Mouse (Mus musculus) right cerebral cortex, postnatal 14 days (tissue): Measurements from ENCODE around the gene Ager.

Source experiments
- DNase-seq: peaks from one replicate; pipeline ENCODE4 v3.0.0; 2022

Gene Ager

GRCm38 (mm10) chr17:34635671-34636070 lies 38.0 kb downstream of the Ager start:
- DNase-seq = no peak

DNA sequence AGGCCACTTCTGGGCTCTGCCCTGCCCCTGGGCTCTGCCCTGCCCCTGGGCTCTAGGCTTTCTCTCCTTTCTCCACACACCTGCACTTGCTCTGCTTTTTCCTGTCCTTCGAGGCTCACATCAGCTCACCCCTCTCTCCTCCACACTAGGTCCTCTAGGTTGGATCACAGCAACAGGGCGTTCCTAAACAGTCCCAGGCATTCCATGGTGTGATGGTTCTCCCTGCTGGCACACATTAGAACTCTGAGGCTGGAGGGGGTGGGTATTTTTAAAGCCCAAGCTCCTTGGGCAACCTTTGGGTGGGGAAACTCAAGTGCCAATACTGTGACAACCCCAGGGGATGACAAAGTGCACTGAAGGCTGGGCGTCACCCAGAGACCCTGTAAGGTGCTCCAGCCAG lies 39.8 kb downstream of the Ager start:
- DNase-seq = no peak

- no peak for DNase-seq
These were observed 42.0 kb downstream of the Ager start for GRCm38 (mm10) chr17:34639461-34640255.

GRCm38 (mm10) chr17:34640778-34641601 lies 43.3 kb downstream of the Ager start:
- peak; percentile 21 for DNase-seq

DNA sequence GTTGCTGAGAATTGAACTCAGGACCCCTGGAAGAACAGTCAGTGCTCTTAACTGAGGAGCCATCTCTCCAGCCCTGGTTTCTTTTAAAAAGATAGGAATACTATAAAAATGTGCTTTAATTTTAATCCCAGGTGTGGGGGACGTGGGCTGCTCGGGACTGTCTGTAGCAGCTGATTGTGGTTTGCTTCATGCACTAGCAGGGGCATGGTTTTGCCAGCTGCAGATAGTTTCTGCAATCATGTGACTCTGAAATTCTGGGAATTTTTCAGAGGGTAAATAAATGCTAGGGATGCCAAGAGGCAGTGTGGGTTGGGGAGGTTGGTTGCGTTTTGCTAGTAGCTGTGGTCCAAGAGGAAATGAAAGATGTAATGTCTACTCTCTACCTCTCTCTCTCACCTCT lies 44.3 kb downstream of the Ager start:
- no peak for DNase-seq

DNA sequence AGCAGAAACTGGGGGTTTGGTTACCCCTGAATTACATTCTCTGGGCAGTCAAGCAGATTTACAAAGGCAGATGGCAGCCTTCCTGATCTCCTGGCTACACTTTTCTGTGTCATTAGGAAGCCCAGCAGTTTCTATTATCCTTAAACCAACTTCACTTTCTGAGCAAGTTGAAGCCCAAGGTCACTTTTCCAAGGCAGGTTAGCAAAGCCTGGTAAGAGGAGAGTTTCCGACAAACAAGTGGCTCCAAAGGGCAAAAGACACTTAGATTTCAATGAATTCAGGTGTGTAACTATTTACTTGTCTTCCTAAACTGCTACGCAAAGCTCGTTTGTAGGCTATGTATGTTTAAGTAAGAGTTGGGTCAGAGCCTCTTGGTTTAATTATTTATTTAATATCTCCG lies 45.7 kb downstream of the Ager start:
- no peak for DNase-seq

DNA sequence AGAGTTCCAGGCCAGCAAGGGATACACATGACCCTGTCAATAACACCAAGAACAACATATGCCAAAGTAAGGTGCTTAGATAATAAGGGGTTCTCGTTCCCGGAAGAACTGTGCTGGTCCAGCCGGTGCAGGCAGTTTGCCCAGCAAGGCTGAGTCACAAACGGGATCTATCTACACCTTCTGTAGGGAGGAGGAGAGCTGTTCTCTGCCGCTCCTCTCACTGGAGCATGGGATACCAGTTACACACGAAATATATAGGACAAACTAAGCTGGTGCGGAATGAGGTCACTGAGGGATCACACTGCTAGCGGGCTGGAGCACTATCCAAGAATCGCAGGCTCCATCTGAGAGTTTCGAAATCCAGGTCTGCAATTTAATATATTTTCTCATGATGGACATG lies 46.3 kb downstream of the Ager start:
- DNase-seq = no peak

GRCm38 (mm10) chr17:34644608-34645007 lies 46.9 kb downstream of the Ager start, which contains the start of gene Fkbpl:
Gene Fkbpl (plus strand): TSS chr17:34644764.
- DNase-seq = peak; percentile 92

- DNase-seq = no peak
These were observed 47.7 kb downstream of the Ager start for GRCm38 (mm10) chr17:34645256-34645829.

- no peak for DNase-seq
These were observed 48.3 kb downstream of the Ager start for GRCm38 (mm10) chr17:34645831-34646511.

DNA sequence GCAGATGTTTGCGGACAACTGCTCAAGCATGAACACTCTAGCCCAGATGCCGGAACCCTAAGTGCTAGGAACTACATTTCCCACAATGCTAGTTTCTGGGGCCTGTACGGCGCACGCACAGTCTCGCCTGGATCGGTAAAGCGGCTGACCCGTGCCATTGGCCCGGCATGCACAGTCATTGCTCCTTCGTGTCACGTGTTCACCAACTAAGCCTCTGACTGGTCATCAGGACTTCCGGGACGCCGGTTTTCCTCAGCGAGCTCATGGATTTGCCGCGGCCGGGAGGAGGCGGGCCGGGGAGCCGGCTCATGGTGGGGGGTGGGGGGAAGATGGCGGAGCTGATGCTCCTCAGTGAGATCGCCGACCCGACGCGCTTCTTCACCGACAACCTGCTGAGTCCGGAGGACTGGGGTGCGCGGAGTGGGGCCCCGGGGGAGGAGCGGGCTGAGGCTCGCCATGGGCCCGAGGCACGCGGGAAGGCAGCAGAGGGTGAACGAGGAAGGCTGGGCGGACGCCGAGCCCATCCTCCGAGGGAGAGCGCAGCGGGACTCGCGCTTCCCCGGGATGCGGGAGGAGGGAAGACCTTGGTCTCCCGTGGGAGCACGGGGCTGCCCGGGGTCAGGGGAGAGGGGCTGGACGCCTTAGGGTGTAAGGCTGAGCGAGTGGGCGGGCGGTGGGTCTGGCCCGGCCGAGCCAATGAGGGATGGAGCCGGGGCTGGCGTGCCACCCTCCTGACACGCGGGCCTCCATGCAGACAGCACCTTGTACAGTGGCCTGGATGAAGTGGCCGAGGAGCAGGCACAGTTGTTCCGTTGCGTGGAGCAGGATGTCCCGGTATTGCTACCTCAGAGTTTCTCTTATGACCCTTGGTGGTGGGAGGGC lies 49.5 kb downstream of the Ager start, which contains the start of gene Atf6b:
Gene Atf6b (plus strand): TSS at position 241 of the 882 bp plus-strand sequence.
- peak; percentile 94 for DNase-seq

- no peak for DNase-seq
These were observed 50.7 kb downstream of the Ager start for GRCm38 (mm10) chr17:34648141-34648890.

GRCm38 (mm10) chr17:34649106-34649864 lies 51.6 kb downstream of the Ager start:
- no peak for DNase-seq
